Mouse (Mus musculus) forebrain, embryonic 14.5 days (tissue): ENCODE data around the gene Gm10644. TPM values are rescaled to one million over a fixed set of nuclear protein-coding genes. Genes with fewer than 3 reads are reported as not detected.

ENCODE experiments used
- ATAC-seq: fragments of 200-750 bp; cut with Nextera tagmentation; 2 replicates; pipeline ENCODE4 v1.8.0; 2017; ENCODE audit warnings: mild to moderate bottlenecking, moderate library complexity
- DNase-seq: peaks from one replicate; pipeline ENCODE4 v3.0.0-alpha.2; 2015; ENCODE audit warnings: low spot score
- H3K27ac ChIP-seq: fragments of 300-500 bp; sonication (generic); 2 replicates; pipeline ENCODE4 v1.5.1; 2014; ENCODE audit warnings: low read depth, mild to moderate bottlenecking, control low read depth, low read length, moderate library complexity
- H3K27me3 ChIP-seq: fragments of 300-500 bp; sonication (generic); replicated peaks from 2 replicates; pipeline ENCODE4 v1.6.1; 2014; ENCODE audit warnings: low read length, control low read depth, mixed read lengths; ENCODE audit not compliant: control insufficient read depth, insufficient read depth
- H3K36me3 ChIP-seq: fragments of 300-500 bp; sonication (generic); 2 replicates; pipeline ENCODE4 v1.6.1; 2014; ENCODE audit warnings: low read length, control low read depth; ENCODE audit not compliant: control insufficient read depth, insufficient read depth
- H3K4me1 ChIP-seq: fragments of 300-500 bp; sonication (generic); 2 replicates; pipeline ENCODE4 v1.6.1; 2014; ENCODE audit warnings: antibody characterized with exemption, low read length, control low read depth; ENCODE audit not compliant: control insufficient read depth, insufficient read depth
- H3K4me2 ChIP-seq: fragments of 300-500 bp; sonication (generic); 2 replicates; pipeline ENCODE4 v1.6.1; 2014; ENCODE audit warnings: mild to moderate bottlenecking, control low read depth, low read length
- H3K4me3 ChIP-seq: fragments of 300-500 bp; sonication (generic); 2 replicates; pipeline ENCODE4 v1.5.1; 2014; ENCODE audit warnings: low read depth, low read length, control low read depth
- H3K9ac ChIP-seq: fragments of 300-500 bp; sonication (generic); 2 replicates; pipeline ENCODE4 v1.6.1; 2014; ENCODE audit warnings: mild to moderate bottlenecking, low read length, control low read depth, moderate library complexity
- H3K9me3 ChIP-seq: fragments of 300-500 bp; sonication (generic); replicated peaks from 2 replicates; pipeline ENCODE4 v1.6.1; 2016; ENCODE audit warnings: low read length, control low read depth, mixed read lengths; ENCODE audit not compliant: control insufficient read depth
- WGBS: fragments of 180-500 bp; shearing (Covaris S2); extraction: QIAGEN DNeasy Blood & Tissue Kit; methylation state at CpG from one replicate; pipeline ENCODE4 v1.1.7; 2014; 5-methylcytosine and 5-hydroxymethylcytosine counted together
- microRNA-seq: library from miRNA; unstranded; fragments of <30 nt; microRNA quantifications from one replicate; pipeline ENCODE4, GENCODE M21; 2016
- polyA plus RNA-seq: library from polyadenylated mRNA; unstranded; fragments of >200 nt; fragmentation: Nextera tagmentation; extraction: Ambion mirVana; gene quantifications from 2 replicates; pipeline ENCODE4 v1.2.1, GENCODE M21; 2014

Gm10644 gene
- polyA plus RNA-seq, 1 experiment from 2014 or later, result 0.61 TPM

- H3K27ac ChIP-seq, result 0 out of 2 replicates have a peak overlapping the region, but pooled peaks have one; percentile 27
- WGBS, result 52% methylated on average over 2 of the region's 2 CpGs
Measured at GRCm38 (mm10) chr8:83888409-83888808, 66.6 kb downstream of the Gm10644 start.

More at GRCm38 (mm10) chr8:83888409-83888808, 66.6 kb downstream of the Gm10644 start:
- no peaks in the 10 kb centered on the region for H3K36me3 ChIP-seq
- H3K4me2 ChIP-seq, result no peak overlapping the region
- H3K9ac ChIP-seq, result no peak overlapping the region
- H3K9me3 ChIP-seq, result no peaks in the 10 kb centered on the region
- H3K4me1 ChIP-seq, result no peaks in the 10 kb centered on the region
- no peaks in the 10 kb centered on the region for H3K27me3 ChIP-seq
- DNase-seq (peak; percentile 47), ATAC-seq (peak; percentile 50; the same call in 1 of the 2 replicates)
- no peak overlapping the region for H3K4me3 ChIP-seq

Small RNAs within 50 kb of the gene (microRNA-seq; reads per million reads assigned to microRNA genes)
- gene Gm44330 (not detected), gene Gm44450 (not detected)

Other genes starting within 250 kb of the Gm10644 start
- gene Ddx39, start 240.0 kb downstream of the Gm10644 start, polyA plus RNA-seq, result 120 and 133 TPM in 2 replicates
- gene Adgre5, start 213.9 kb downstream of the Gm10644 start, polyA plus RNA-seq, result 9.3 and 12.4 TPM in 2 replicates
- 44.4 and 50.9 TPM in 2 replicates for gene Adgrl1, start 55.1 kb downstream of the Gm10644 start, polyA plus RNA-seq
- 23.8 and 31.6 TPM in 2 replicates for gene Asf1b, start 302 bp upstream of the Gm10644 start, polyA plus RNA-seq
- gene Prkaca, start 17.8 kb upstream of the Gm10644 start, polyA plus RNA-seq, result 117 and 132 TPM in 2 replicates
- gene Samd1, start 42.5 kb upstream of the Gm10644 start, polyA plus RNA-seq, result 12.9 and 14.4 TPM in 2 replicates
- gene 1700067K01Rik, start 46.3 kb upstream of the Gm10644 start, polyA plus RNA-seq, result 0.77 and 1.3 TPM in 2 replicates
- not detected in 2 replicates for gene 2210011C24Rik, start 57.0 kb upstream of the Gm10644 start, polyA plus RNA-seq
- 0.33 and 0.53 TPM in 2 replicates for gene Palm3, start 66.3 kb upstream of the Gm10644 start, polyA plus RNA-seq
- 0.19 and 0.70 TPM in 2 replicates for gene Il27ra, start 87.4 kb upstream of the Gm10644 start, polyA plus RNA-seq
- not detected in 2 replicates for gene Rln3, start 89.8 kb upstream of the Gm10644 start, polyA plus RNA-seq
- gene Gm10643, start 109.9 kb upstream of the Gm10644 start, polyA plus RNA-seq, result 1.3 and 1.5 TPM in 2 replicates
- 6.8 and 8.7 TPM in 2 replicates for gene Rfx1, start 111.6 kb upstream of the Gm10644 start, polyA plus RNA-seq
- 15.8 and 17.8 TPM in 2 replicates for gene Dcaf15, start 149.6 kb upstream of the Gm10644 start, polyA plus RNA-seq
- gene Podnl1, start 170.8 kb upstream of the Gm10644 start, polyA plus RNA-seq, result 0.22 and 0.23 TPM in 2 replicates
- gene Cc2d1a, start 192.7 kb upstream of the Gm10644 start, polyA plus RNA-seq, result 14.7 and 21.7 TPM in 2 replicates
- gene 4930432K21Rik, start 192.8 kb upstream of the Gm10644 start, polyA plus RNA-seq, result 1.7 and 2.3 TPM in 2 replicates
- 4.5 and 8.3 TPM in 2 replicates for gene Nanos3, start 230.0 kb upstream of the Gm10644 start, polyA plus RNA-seq